Mouse (Mus musculus) thymus, adult 2 months (tissue): ENCODE results near the gene Ltbp2. TPM values are rescaled to one million over a fixed set of nuclear protein-coding genes. Genes with fewer than 3 reads are reported as not detected.

Source experiments
- DNase-seq: peaks from one replicate; pipeline ENCODE4 v3.0.0; 2021
- H3K27ac ChIP-seq: fragments of 200-500 bp; 2 replicates; pipeline ENCODE4 v1.5.1; 2012; ENCODE audit warnings: low read length, control low read depth; ENCODE audit not compliant: control insufficient read depth, insufficient read depth
- H3K27me3 ChIP-seq: fragments of 200-500 bp; 2 replicates; pipeline ENCODE4 v1.6.1; 2012; ENCODE audit warnings: mild to moderate bottlenecking, low read length, moderate library complexity, mixed read lengths; ENCODE audit not compliant: control insufficient read depth, insufficient read depth
- H3K36me3 ChIP-seq: fragments of 200-500 bp; 2 replicates; pipeline ENCODE4 v1.6.1; 2012; ENCODE audit warnings: mild to moderate bottlenecking, low read length, moderate library complexity; ENCODE audit not compliant: control insufficient read depth, insufficient read depth
- H3K4me1 ChIP-seq: fragments of 200-500 bp; replicated peaks from 2 replicates; pipeline ENCODE4 v1.6.1; 2012; ENCODE audit warnings: low read length; ENCODE audit not compliant: control insufficient read depth, insufficient read depth
- H3K4me3 ChIP-seq: fragments of 200-500 bp; 2 replicates; pipeline ENCODE4 v1.5.1; 2012; ENCODE audit warnings: mild to moderate bottlenecking, low read length, control low read depth, moderate library complexity; ENCODE audit not compliant: control insufficient read depth, insufficient read depth
- CTCF ChIP-seq: fragments of 200-500 bp; IDR thresholded peaks from 2 replicates; pipeline ENCODE4 v1.5.1; 2012; ENCODE audit warnings: mild to moderate bottlenecking, control low read depth, low read length, moderate library complexity, borderline replicate concordance; ENCODE audit not compliant: control insufficient read depth, poor library complexity, insufficient read depth; ENCODE audit errors: extremely low read depth
- POLR2A ChIP-seq: fragments of 200-500 bp; IDR thresholded peaks from 2 replicates; pipeline ENCODE4 v1.6.1; 2012; ENCODE audit warnings: mild to moderate bottlenecking, low read length, control low read depth, moderate library complexity; ENCODE audit not compliant: control insufficient read depth, poor library complexity, insufficient read depth; ENCODE audit errors: extremely low read depth
- WGBS: fragments of 180-500 bp; shearing (Covaris S2); methylation state at CpG from one replicate; pipeline ENCODE4 v1.1.7; 2018; 5-methylcytosine and 5-hydroxymethylcytosine counted together
- polyA plus RNA-seq: library from polyadenylated mRNA; depleted of rRNA; stranded (reverse); fragments of >200 nt; gene quantifications from 2 replicates; pipeline ENCODE4 v1.2.3, GENCODE M21; 2012

Gene Ltbp2
- polyA plus RNA-seq, 1 experiment = 14.3 TPM

- TF ChIP-seq CTCF (no peak), POLR2A (no peak)
- no peak for DNase-seq
- Histone ChIP-seq H3K36me3 (no peaks in the 10 kb centered on the region), H3K4me1 (no peaks in the 10 kb centered on the region), H3K4me3 (no peak overlapping the region), H3K27ac (no peak overlapping the region), H3K27me3 (no peaks in the 10 kb centered on the region)
- WGBS = 38% methylated on average over 5 of the region's 5 CpGs
Observed at GRCm38 (mm10) chr12:84897322-84897721, 21.0 kb upstream of the Ltbp2 start.

GRCm38 (mm10) chr12:84896235-84896634, 19.9 kb upstream of the Ltbp2 start:
- no peak for DNase-seq
- no peaks in the 10 kb centered on the region for H3K4me1 ChIP-seq
- no peak overlapping the region for H3K27ac ChIP-seq
- 97% methylated on average over 6 of the region's 6 CpGs for WGBS
- TF ChIP-seq POLR2A (no peak), CTCF (no peak)
- no peaks in the 10 kb centered on the region for H3K36me3 ChIP-seq
- no peaks in the 10 kb centered on the region for H3K27me3 ChIP-seq
- no peak overlapping the region for H3K4me3 ChIP-seq

- 70% methylated on average over 9 of the region's 9 CpGs for WGBS
- no peak for DNase-seq
Observed at GRCm38 (mm10) chr12:84893648-84894628, 17.6 kb upstream of the Ltbp2 start.

GRCm38 (mm10) chr12:84890289-84890688, 14.0 kb upstream of the Ltbp2 start:
- no peak for DNase-seq
- Histone ChIP-seq H3K27me3 (no peaks in the 10 kb centered on the region), H3K4me1 (no peaks in the 10 kb centered on the region; the same call in 1 of the 2 replicates), H3K27ac (no peak overlapping the region), H3K36me3 (no peaks in the 10 kb centered on the region), H3K4me3 (no peak overlapping the region)
- 86% methylated on average over 15 of the region's 15 CpGs for WGBS
- TF ChIP-seq CTCF (no peak), POLR2A (no peak)

More at GRCm38 (mm10) chr12:84893648-84894628, 17.6 kb upstream of the Ltbp2 start:
- Histone ChIP-seq H3K4me3 (no peak overlapping the region), H3K27me3 (no peaks in the 10 kb centered on the region), H3K27ac (no peak overlapping the region), H3K4me1 (no peaks in the 10 kb centered on the region; the same call in 1 of the 2 replicates), H3K36me3 (no peaks in the 10 kb centered on the region)
- TF ChIP-seq CTCF = no peak

GRCm38 (mm10) chr12:84885107-84885876, 9.0 kb upstream of the Ltbp2 start:
- no peaks in the 10 kb centered on the region; the same call in 1 of the 2 replicates for H3K4me1 ChIP-seq
- no peak overlapping the region for H3K27ac ChIP-seq
- no peaks in the 10 kb centered on the region for H3K27me3 ChIP-seq
- no peak for DNase-seq
- 69% methylated on average over 11 of the region's 11 CpGs for WGBS
- H3K4me3 ChIP-seq = no peak overlapping the region
- TF ChIP-seq CTCF (no peak), POLR2A (no peak)
- no peaks in the 10 kb centered on the region for H3K36me3 ChIP-seq

- 81% methylated on average over 7 of the region's 7 CpGs for WGBS
- no peak overlapping the region for H3K4me3 ChIP-seq
- TF ChIP-seq CTCF = no peak
- TF ChIP-seq POLR2A = no peak
- H3K4me1 ChIP-seq = no peaks in the 10 kb centered on the region
- H3K27me3 ChIP-seq = no peaks in the 10 kb centered on the region
- no peak overlapping the region for H3K27ac ChIP-seq
- no peaks in the 10 kb centered on the region for H3K36me3 ChIP-seq
- no peak for DNase-seq
Observed at GRCm38 (mm10) chr12:84884423-84885076, 8.2 kb upstream of the Ltbp2 start.
